In the genomic region with DNA sequence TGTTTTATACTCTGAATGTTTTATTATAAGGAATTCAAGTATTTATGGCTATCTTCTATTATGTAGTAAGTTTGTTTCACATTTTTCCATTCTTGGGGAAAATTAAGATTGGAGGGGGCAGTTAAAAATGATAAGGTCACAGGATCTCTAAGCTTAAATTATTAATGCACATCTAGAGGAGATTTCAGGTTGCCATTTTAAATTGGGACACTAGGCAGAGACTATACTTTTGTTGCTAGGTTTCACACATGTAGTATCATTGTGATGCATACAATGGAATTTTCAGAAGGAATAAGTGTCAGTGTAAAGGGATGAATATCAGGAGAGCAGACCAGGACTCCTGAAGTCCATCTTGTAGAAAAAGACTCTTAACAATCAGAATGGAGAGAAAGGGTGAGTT, we compare ENCODE assay signal across 38 mouse cellular contexts. TPM values are rescaled to one million over a fixed set of nuclear protein-coding genes. Genes with fewer than 3 reads are reported as not detected.
"Had no signal": no experiment of that assay in that cellular context is flagged by ENCODE, and none has a peak within 500 bp of the region (broad histone marks: within the 10 kb centered on the region; RNA-seq: fewer than 3 reads in every experiment).

Gene Cpxcr1 (plus strand): TSS at position 301 of the 400 bp plus-strand sequence.

- H3K27ac ChIP-seq: left cerebral cortex, adult 2 months; limb, embryonic 10.5 days; limb, embryonic 12.5 days; limb, embryonic 13.5 days; limb, embryonic 15.5 days; liver, embryonic 12.5 days; liver, embryonic 13.5 days; liver, embryonic 14.5 days; liver, embryonic 15.5 days; lung, embryonic 15.5 days; macrophage; midbrain, embryonic 10.5 days; midbrain, embryonic 12.5 days; midbrain, embryonic 13.5 days; midbrain, embryonic 15.5 days had no signal

- DNase-seq: left cerebral cortex, postnatal 4 days; liver; liver, embryonic 13.5 days; liver, postnatal 0 days; lung, adult 18-20 months; lung, adult 2 months; lung, embryonic 14.5 days; lung, postnatal 10 days; lung, postnatal 14 days; lung, postnatal 36 days; lung, postnatal 4 days; midbrain, embryonic 14.5 days had no signal

- H3K4me3 ChIP-seq: left cerebral cortex, adult 2 months; limb, embryonic 10.5 days; limb, embryonic 12.5 days; limb, embryonic 13.5 days; limb, embryonic 15.5 days; liver, embryonic 12.5 days; liver, embryonic 13.5 days; liver, embryonic 15.5 days; lung, embryonic 15.5 days; megakaryocyte, embryonic 14.5 days; midbrain, embryonic 10.5 days; midbrain, embryonic 12.5 days; midbrain, embryonic 13.5 days; midbrain, embryonic 15.5 days; myocyte had no signal

- H3K27me3 ChIP-seq: limb, embryonic 12.5 days; limb, embryonic 13.5 days; limb, embryonic 15.5 days; liver, embryonic 12.5 days; liver, embryonic 13.5 days; liver, embryonic 15.5 days; lung, embryonic 15.5 days; megakaryocyte, embryonic 14.5 days; midbrain, embryonic 12.5 days; midbrain, embryonic 13.5 days; midbrain, embryonic 15.5 days had no signal

- H3K4me1 ChIP-seq: limb, embryonic 10.5 days; limb, embryonic 12.5 days; limb, embryonic 13.5 days; limb, embryonic 15.5 days; liver, embryonic 12.5 days; liver, embryonic 13.5 days; liver, embryonic 15.5 days; lung, embryonic 15.5 days; megakaryocyte, embryonic 14.5 days; midbrain, embryonic 10.5 days; midbrain, embryonic 12.5 days; midbrain, embryonic 13.5 days; midbrain, embryonic 15.5 days had no signal

- H3K36me3 ChIP-seq: limb, embryonic 10.5 days; limb, embryonic 12.5 days; limb, embryonic 13.5 days; limb, embryonic 15.5 days; liver, embryonic 12.5 days; liver, embryonic 13.5 days; liver, embryonic 15.5 days; lung, embryonic 15.5 days; midbrain, embryonic 10.5 days; midbrain, embryonic 12.5 days; midbrain, embryonic 13.5 days; midbrain, embryonic 15.5 days had no signal

RNA-seq across cellular contexts. Expression of gene Cpxcr1, which starts in this region (rescaled TPM):
- polyA plus RNA-seq: limb, embryonic 10.5 days; limb, embryonic 11.5 days; limb, embryonic 12.5 days; limb, embryonic 13.5 days; limb, embryonic 14.5 days; limb, embryonic 15.5 days; liver, adult 2 months; liver, embryonic 11.5 days; liver, embryonic 12.5 days; liver, embryonic 13.5 days; liver, embryonic 14.5 days; liver, embryonic 15.5 days; liver, embryonic 16.5 days; liver, postnatal 0 days; lung, adult 2 months; lung, embryonic 14.5 days; lung, embryonic 15.5 days; lung, embryonic 16.5 days; lung, postnatal 0 days; macrophage; midbrain, embryonic 10.5 days; midbrain, embryonic 11.5 days; midbrain, embryonic 12.5 days; midbrain, embryonic 13.5 days; midbrain, embryonic 14.5 days; midbrain, embryonic 15.5 days; midbrain, embryonic 16.5 days; midbrain, postnatal 0 days; myocyte had no signal
